ENCODE assay signal across 13 mouse cellular contexts in genomic region chr17:31828118-31828517, GRCm38 (mm10). TPM values are rescaled to one million over a fixed set of nuclear protein-coding genes. Genes with fewer than 3 reads are reported as not detected.
DNase-seq lines count a peak whose midpoint lies in the region; ATAC-seq and TF ChIP-seq lines count a peak whose summit lies in the region.
"Had no signal": no experiment of that assay in that cellular context is flagged by ENCODE, and none has a peak within 500 bp of the region (broad histone marks: within the 10 kb centered on the region; RNA-seq: fewer than 3 reads in every experiment).

No protein-coding gene starts in this region.

- H3K9me3 ChIP-seq in heart, embryonic 12.5 days (replicated peaks): no peaks in the 10 kb centered on the region
- no peaks in the 10 kb centered on the region for H3K9me3 ChIP-seq in heart, postnatal 0 days (replicated peaks; ENCODE audit: control insufficient read depth, low read length)
- H3K9me3 ChIP-seq: forebrain, embryonic 12.5 days; liver, embryonic 13.5 days had no signal

- H3K9ac ChIP-seq in heart, embryonic 12.5 days: no peak overlapping the region
- H3K9ac ChIP-seq in heart, postnatal 0 days (replicated peaks; ENCODE audit: low read depth, low read length): no peak overlapping the region
- H3K9ac ChIP-seq: forebrain, embryonic 12.5 days; liver, embryonic 13.5 days had no signal

- no peak for ATAC-seq in heart, embryonic 12.5 days (ENCODE audit: insufficient number of reproducible peaks, low FRiP score)
- ATAC-seq in heart, postnatal 0 days (ENCODE audit: insufficient read depth, low read depth): no peak
- ATAC-seq in frontal cortex, adult (ENCODE audit: low TSS enrichment): no peak
- ATAC-seq: activated CD4-positive, CD25-positive, alpha-beta regulatory T cell, adult 4 months had no signal

- H3K4me1 ChIP-seq in heart, embryonic 12.5 days (replicated peaks): peaks cover 43% of the 10 kb centered on the region
- H3K4me1 ChIP-seq in heart, postnatal 0 days (ENCODE audit: control insufficient read depth, insufficient read depth): peaks cover 34% of the 10 kb centered on the region

- peak; percentile 66; the same call in 1 of the 2 replicates for TF ChIP-seq EP300 in heart, postnatal 0 days (IDR thresholded peaks at IDR 0.05; ENCODE audit: low read depth)

- 64% methylated on average over 5 of the region's 5 CpGs for WGBS in heart, embryonic 12.5 days
- WGBS in heart, postnatal 0 days: 65% methylated on average over 5 of the region's 5 CpGs

- H3K27me3 ChIP-seq in heart, embryonic 12.5 days (replicated peaks): no peaks in the 10 kb centered on the region
- H3K27me3 ChIP-seq in heart, postnatal 0 days (ENCODE audit: control insufficient read depth, insufficient read depth, low read length): no peaks in the 10 kb centered on the region
- H3K27me3 ChIP-seq: forebrain, embryonic 12.5 days; liver, embryonic 13.5 days had no signal

- intact Hi-C loops in left cerebral cortex, postnatal 4 days (cut with DNase I): no loop called here

- peak; percentile 26 for TF ChIP-seq CTCF in heart, postnatal 0 days (IDR thresholded peaks at IDR 0.05; ENCODE audit: low read depth)

- no peaks in the 10 kb centered on the region for H3K36me3 ChIP-seq in heart, embryonic 12.5 days
- H3K36me3 ChIP-seq in heart, postnatal 0 days (replicated peaks; ENCODE audit: control insufficient read depth, insufficient read depth, low read length): no peaks in the 10 kb centered on the region
- H3K36me3 ChIP-seq: forebrain, embryonic 12.5 days; liver, embryonic 13.5 days had no signal

- H3K4me2 ChIP-seq in heart, embryonic 12.5 days: no peak overlapping the region
- H3K4me2 ChIP-seq in heart, postnatal 0 days (ENCODE audit: low read depth, low read length): no peak overlapping the region
- H3K4me2 ChIP-seq: forebrain, embryonic 12.5 days; liver, embryonic 13.5 days had no signal

- DNase-seq in heart, adult 9 months (ENCODE audit: low spot score in 2 of 2): peak; percentile 60 to 74
- peak; percentile 36 to 58 for DNase-seq in adrenal gland, postnatal 36 days
- no peak for DNase-seq in heart, postnatal 0 days (ENCODE audit: low spot score)
- peak; percentile 66 for DNase-seq in kidney, postnatal 14 days
- no peak for DNase-seq in left cerebral cortex, postnatal 4 days
- no peak for DNase-seq in gastrocnemius, postnatal 4 days (ENCODE audit: low spot score in 2 of 2)
- DNase-seq: cerebellum, postnatal 10 days; liver, embryonic 13.5 days; right cerebral cortex, postnatal 4 days had no signal

- H3K27ac ChIP-seq in heart, embryonic 12.5 days (ENCODE audit: poor library complexity, severe bottlenecking): no peak overlapping the region
- peak overlapping the region; percentile 85 for H3K27ac ChIP-seq in heart, postnatal 0 days (ENCODE audit: low read depth)
- H3K27ac ChIP-seq: liver, embryonic 13.5 days had no signal

- H3K4me3 ChIP-seq in heart, embryonic 12.5 days: no peak overlapping the region
- no peak overlapping the region for H3K4me3 ChIP-seq in heart, postnatal 0 days (ENCODE audit: low read depth, low read length)
- H3K4me3 ChIP-seq: forebrain, embryonic 12.5 days; liver, embryonic 13.5 days had no signal

RNA-seq across cellular contexts. Expression of gene Sik1, which starts 27.5 kb away (rescaled TPM):
- 23.3 and 24.3 TPM in 2 replicates for polyA plus RNA-seq in heart, embryonic 12.5 days (2016; fragmentation: Nextera tagmentation; extraction: Ambion mirVana)
- total RNA-seq in adrenal gland, postnatal 36 days (2021): 100 to 1,000 TPM; 124 to 127 TPM
- 31.9 and 47.6 TPM in 2 replicates for total RNA-seq in heart, postnatal 0 days (2014; rRNA removed; ENCODE audit: low replicate concordance)
- polyA plus RNA-seq in heart, postnatal 0 days (2015; fragmentation: Nextera tagmentation; extraction: Ambion mirVana): 7.7 and 10.9 TPM in 2 replicates
- total RNA-seq in left cerebral cortex, postnatal 4 days (2021): 10 to 100 TPM; 34.7 to 39.7 TPM
- 10 to 100 TPM; 80.3 to 83.2 TPM for total RNA-seq in gastrocnemius, postnatal 4 days (2021)

Comparison
In these comparisons a context has a peak if more than half of its experiments do, and no peak if none do; other contexts are left out.
1. DNase-seq: peak in heart, adult 9 months (2 of 2), adrenal gland, postnatal 36 days (2 of 2) and kidney, postnatal 14 days (single experiment); none in heart, postnatal 0 days (single experiment), left cerebral cortex, postnatal 4 days (single experiment) and gastrocnemius, postnatal 4 days (0 of 2).